Mouse (Mus musculus) regulatory T cell (primary cell): ENCODE measurements at regions not wholly inside any gene's neighbourhood (a gene's known extent, or its start where the extent isn't known, plus 50 kb on each side); places are given as distances from the start of the nearest gene placed in this dataset.

Source experiments
- in situ Hi-C: fragments of 300-600 bp; cut with MboI, MseI; formaldehyde crosslinking; loops from one replicate; pipeline ENCODE4 v1.15.1; 2025; ENCODE audit warnings: high pct_unique_total_duplicates

DNA sequence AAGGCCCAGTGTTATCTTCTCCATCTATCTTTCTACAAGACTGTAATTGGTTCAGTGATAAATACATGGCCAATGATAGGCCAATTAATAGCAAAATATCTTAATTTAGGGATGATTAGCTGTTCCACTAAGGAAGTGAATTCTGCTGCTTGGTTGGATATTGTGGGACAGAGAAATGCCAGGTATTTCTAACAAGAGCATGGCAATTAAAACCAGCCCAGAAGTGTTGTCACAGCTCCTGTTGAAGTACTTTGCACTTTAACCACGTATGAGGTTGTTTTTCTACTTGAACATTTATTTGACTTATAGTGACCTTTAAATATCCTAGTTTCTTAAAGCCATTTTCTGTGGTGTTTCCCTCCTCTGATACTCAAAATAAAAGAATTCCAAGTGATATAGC is 65.7 kb upstream of the Acsl4 start:
- in situ Hi-C loops = no loop called here

DNA sequence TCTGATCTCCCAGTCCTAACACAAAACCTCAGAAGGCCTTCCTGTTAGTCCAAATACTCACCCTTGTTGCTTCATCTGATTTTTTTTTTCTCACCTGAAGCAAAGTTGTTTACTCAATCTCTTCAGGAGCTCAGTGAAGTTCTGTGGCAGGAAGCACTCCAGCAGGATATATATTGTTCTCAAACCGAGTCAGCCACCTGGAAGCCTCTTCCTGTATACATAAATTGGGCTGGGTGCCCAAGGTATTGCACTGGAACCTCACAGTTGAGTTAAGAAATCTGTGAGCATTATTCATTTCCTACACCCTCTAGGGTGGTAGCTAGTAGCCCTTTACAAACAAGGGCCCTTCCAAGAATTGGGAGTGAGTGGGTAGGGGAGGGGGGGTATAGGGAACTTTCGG is 73.8 kb upstream of the Acsl4 start:
- in situ Hi-C loops = no loop called here

- in situ Hi-C loops = no loop called here
These were observed 74.4 kb upstream of the Acsl4 start for GRCm38 (mm10) chrX:142464756-142465155.

DNA sequence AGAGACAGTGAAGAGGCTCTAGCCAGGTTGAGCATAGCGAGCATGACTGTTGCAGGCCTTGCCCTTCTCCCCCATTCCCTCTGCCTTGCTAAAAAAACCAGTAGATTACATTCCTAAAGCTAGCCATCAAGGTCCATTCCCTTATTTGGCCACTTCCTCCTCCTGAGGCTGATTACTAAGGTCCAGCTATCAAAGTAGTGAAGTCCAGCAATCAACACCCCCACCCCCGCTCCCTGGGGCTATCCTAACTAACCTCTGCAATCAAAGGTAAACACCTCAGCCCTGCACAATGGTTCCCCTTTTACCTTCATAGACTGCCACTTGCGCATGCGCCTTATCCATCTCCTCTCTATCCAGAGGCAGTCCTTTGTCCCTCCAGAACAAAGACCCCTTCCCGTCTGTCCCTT is 77.5 kb upstream of the Acsl4 start:
- in situ Hi-C loops = no loop called here

GRCm38 (mm10) chrX:142468388-142468787 is 78.1 kb upstream of the Acsl4 start:
- in situ Hi-C loops = no loop called here

DNA sequence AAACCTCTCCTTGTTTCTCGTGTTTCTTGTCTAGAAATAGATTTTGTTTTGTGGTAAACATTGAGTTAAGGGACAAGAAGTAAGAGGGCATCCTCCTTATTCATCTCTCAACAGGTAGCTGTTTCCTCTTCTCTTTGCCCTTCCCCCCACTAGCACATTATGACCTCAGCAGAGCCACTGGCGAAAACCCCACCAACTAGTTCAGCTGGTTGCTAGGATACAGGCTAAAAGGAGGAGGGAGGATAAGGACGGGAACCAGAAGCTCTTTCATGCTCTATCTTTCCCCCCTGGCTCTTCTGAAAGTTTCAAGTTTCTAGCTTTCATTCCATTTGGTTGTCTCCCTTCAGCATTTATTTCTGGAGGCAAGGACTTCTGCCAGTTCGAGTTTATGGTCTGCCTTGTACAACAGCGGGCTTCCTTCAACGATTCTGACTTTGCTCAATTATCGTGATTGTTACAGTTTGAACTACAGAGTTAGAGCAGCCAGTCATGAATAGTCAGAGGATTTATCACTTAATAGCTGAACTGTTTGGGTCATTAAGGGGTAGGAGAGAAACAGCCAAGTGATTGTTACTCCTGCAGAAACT is 78.8 kb upstream of the Acsl4 start:
- in situ Hi-C loops = no loop called here

DNA sequence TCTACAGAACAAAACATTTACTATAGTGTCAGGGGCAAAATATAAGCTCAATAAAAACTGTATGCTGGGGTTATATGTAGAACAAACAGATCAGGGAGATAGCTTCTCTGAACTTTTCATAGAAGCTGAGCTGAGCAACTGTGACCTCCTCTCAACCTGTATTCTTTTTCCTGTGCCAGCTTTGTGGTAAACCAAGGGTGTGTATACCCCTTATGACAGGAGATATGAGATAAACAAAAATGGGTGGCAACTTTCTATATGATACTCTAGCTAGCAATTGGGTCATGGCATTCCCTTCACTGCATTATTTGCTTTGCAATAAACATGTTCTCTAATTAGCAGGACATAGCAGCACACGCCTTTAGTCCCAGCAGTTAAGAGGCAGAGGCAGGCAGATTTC is 79.7 kb upstream of the Acsl4 start:
- in situ Hi-C loops = no loop called here

- in situ Hi-C loops = no loop called here
These were observed 91.0 kb upstream of the Acsl4 start for GRCm38 (mm10) chrX:142481203-142481815.

- in situ Hi-C loops = no loop called here
These were observed 97.7 kb upstream of the Acsl4 start for GRCm38 (mm10) chrX:142488078-142488477.

DNA sequence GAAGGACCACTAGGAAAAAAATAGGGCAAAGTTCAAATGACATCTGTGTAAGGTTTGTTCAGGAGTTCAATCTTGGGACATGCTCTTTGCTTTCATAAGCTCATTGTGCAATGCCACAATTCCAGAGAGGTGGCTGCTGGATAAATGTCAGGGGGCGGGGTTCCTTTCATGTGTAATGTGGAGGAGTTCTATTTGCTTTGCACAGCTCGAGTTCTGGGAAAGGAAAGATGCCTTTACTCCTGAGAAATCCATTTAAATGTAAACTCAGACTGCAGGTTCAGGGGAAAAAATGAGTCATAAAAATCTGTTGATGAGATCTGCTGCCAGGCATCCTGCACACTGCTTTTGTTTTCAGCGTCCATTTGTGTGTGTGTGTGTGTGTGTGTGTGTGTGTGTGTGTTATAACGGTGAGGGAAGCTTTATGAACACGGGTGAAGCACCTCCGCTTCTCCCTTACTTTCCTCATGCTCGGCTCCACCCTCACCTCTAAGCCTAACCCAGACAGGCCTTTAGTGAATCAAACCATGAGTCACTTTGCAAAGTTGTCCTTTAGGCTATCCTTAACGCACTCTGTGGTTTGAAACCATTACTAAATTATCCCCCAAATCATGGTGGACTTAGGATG is 99.9 kb upstream of the Acsl4 start:
- in situ Hi-C loops = loop anchor here (5.0 kb wide), 1 partner anchor 37 kb away; no protein-coding TSS in a partner anchor

GRCm38 (mm10) chrX:142501094-142501493 is 110.8 kb upstream of the Acsl4 start:
- in situ Hi-C loops = no loop called here

- in situ Hi-C loops = no loop called here
These were observed 114.6 kb upstream of the Acsl4 start for GRCm38 (mm10) chrX:142504962-142505361.

GRCm38 (mm10) chrX:142507475-142507874 is 117.1 kb upstream of the Acsl4 start:
- in situ Hi-C loops = no loop called here

DNA sequence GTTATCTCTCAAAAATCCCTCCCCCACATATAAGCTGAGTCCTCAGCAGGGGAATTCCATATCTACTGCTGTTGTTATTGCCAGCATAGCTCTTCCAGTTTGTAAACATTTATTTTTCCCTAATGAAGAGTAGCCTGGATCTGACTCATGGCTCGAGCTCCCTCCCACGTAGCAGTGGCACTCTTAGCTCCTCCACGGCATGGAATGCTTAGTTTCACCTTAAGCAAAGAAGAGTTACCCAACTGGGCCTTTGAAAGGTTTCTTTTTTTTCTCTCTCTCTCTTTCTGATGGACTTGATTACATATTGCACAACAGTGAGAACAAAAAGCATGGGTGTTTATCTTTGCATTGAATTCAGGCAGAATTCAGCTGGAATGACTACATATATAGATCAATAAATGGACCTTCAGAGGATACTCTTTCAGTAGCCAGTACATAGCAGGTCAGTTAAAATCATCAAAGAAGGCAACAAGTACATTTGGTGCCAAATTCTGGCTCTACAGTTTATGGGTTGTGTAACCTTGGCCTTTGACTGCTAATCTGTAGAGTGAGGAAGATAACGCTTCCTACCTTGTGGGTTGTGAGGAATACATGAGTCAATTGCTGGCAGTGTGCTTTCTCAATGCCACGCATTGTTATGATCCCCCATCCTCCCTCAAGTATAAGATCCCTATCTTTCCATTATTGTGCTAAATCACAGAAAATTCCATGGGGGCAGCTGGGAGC is 126.2 kb upstream of the Acsl4 start:
- in situ Hi-C loops = no loop called here

GRCm38 (mm10) chrX:142517205-142517604 is 126.9 kb upstream of the Acsl4 start:
- in situ Hi-C loops = no loop called here

DNA sequence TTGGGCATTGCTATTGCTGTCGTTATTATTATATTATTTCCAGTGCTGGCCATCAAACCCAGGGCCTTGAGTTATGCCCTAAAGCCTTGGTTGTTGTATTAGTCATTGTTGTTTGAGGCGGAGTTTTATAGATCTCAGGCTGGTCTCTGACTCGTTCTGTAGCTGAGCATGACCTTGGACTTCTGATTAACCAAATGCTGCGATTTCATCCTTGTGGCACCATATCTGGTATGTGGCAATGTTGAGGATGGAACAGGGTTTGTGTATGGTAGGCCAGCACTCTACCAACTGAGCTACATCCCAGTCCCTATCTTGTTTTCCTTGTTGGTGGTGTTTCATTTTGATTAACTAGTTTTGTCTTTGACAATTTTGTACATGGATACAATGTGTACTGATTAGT is 130.7 kb upstream of the Acsl4 start:
- in situ Hi-C loops = no loop called here

DNA sequence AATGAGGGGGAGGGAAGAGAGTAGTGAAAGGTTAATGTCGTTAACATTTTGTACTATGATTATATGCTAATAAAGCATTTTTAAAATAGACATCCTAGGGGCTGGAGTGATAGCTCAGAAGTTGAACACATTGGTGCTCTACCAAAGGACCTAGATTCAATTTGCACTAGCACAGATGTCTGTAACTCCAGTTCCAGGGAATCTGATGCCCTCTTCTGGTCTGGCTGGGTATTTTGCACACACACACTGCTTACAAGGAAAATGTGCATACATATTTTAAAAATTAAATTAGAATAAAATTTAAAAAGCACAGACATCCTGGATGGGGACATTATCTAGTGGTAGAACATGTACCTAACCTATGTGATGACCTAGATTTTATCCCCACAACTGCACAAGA is 136.6 kb upstream of the Acsl4 start:
- in situ Hi-C loops = loop anchor here (5.0 to 25.0 kb wide), 2 partner anchors 35 to 290 kb away; partner anchors contain the start of gene Nxt2

- in situ Hi-C loops = loop anchor here (5.0 to 25.0 kb wide), 4 partner anchors 38 to 1535 kb away; partner anchors contain the start of gene Nxt2
These were observed 139.6 kb upstream of the Acsl4 start for GRCm38 (mm10) chrX:142529892-142530291.

GRCm38 (mm10) chrX:142534780-142535179 is 144.4 kb upstream of the Acsl4 start:
- in situ Hi-C loops = loop anchor here (5.0 to 25.0 kb wide), 3 partner anchors 157 to 1540 kb away; partner anchors contain the start of gene Nxt2

GRCm38 (mm10) chrX:142535540-142535939 is 145.2 kb upstream of the Acsl4 start:
- in situ Hi-C loops = loop anchor here (10.0 to 25.0 kb wide), 2 partner anchors 298 to 1541 kb away; partner anchors contain the start of gene Nxt2

DNA sequence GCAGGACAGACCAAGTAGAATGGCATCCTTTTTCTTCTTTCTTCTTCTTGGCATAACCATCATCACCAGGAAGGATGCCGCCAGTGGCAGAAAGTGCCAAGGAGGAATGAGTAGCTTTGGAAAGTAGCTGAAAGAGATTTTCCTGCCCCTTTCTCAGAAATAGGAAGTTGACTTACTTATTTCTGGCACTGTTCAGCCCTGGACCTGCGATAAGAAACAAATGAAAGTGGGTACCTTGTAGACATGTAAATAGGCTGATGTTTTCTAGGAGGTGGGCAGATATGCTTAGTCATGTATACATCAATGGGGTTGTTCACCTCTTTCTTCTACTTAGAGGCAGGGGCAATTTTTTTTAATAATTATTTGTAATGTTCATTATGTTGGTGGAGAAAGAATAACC is 145.3 kb upstream of the Tmem164 start:
- in situ Hi-C loops = loop anchor here (10.0 to 25.0 kb wide), 2 partner anchors 299 to 1541 kb away; partner anchors contain the start of gene Nxt2
